Mouse (Mus musculus) embryonic fibroblast, embryonic 13.5 days (primary cell): ENCODE measurements around the gene Foxp1.

ENCODE experiments used
- CTCF ChIP-seq: IDR thresholded peaks from 2 replicates; pipeline ENCODE4 v1.5.1; 2011; ENCODE audit warnings: mild to moderate bottlenecking, control low read depth, low read length, moderate library complexity, borderline replicate concordance; ENCODE audit not compliant: insufficient read depth
- POLR2A ChIP-seq: IDR thresholded peaks from 2 replicates; pipeline ENCODE4 v1.6.1; 2011; ENCODE audit warnings: low read depth, mild to moderate bottlenecking, control low read depth, low read length, moderate library complexity

DNA sequence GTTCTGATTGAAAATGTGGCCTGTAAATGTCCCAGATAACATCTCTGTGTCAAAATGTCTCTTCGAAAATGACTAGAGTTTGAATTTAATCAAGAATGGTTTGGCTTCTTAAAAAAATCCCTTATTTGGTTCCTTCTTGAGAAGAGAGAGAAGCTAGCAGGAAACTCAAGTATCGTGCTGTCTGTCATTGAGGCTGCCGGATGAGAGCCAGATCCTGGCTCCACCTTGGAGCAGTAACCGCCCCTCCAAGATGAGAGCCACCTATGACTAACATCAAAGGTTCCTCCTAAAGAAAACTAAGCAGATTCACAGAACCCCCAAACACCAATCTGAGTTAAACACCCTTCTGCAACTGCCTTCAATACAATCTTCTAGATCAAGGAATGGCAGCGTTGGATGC, 225.0 kb downstream of the Foxp1 start:
- TF ChIP-seq CTCF (no peak), POLR2A (no peak)
